Mouse (Mus musculus) right cerebral cortex, postnatal 36 days (tissue): Measurements from ENCODE around the gene Wwox.

Source experiments
- DNase-seq, 2 experiments: peaks; one replicate each; pipeline ENCODE4 v3.0.0; 2022; ENCODE audit warnings: low spot score in 2 of 2, mixed read lengths in 1 of 2

Gene Wwox

GRCm38 (mm10) chr8:114599555-114599954, 160.1 kb downstream of the Wwox start:
- no peak for DNase-seq

GRCm38 (mm10) chr8:114600196-114600595, 160.7 kb downstream of the Wwox start:
- no peak for DNase-seq

GRCm38 (mm10) chr8:114603046-114603445, 163.6 kb downstream of the Wwox start:
- DNase-seq = no peak

- no peak for DNase-seq
Measured at GRCm38 (mm10) chr8:114603561-114603960, 164.1 kb downstream of the Wwox start.

- no peak for DNase-seq
Measured at GRCm38 (mm10) chr8:114604315-114604714, 164.9 kb downstream of the Wwox start.

- DNase-seq = no peak
Measured at GRCm38 (mm10) chr8:114605651-114606050, 166.2 kb downstream of the Wwox start.

GRCm38 (mm10) chr8:114609330-114609729, 169.9 kb downstream of the Wwox start:
- DNase-seq = no peak

- DNase-seq = no peak
Measured at GRCm38 (mm10) chr8:114611075-114611474, 171.6 kb downstream of the Wwox start.

- no peak for DNase-seq
Measured at GRCm38 (mm10) chr8:114612091-114612490, 172.6 kb downstream of the Wwox start.

GRCm38 (mm10) chr8:114615413-114615812, 176.0 kb downstream of the Wwox start:
- DNase-seq = no peak

GRCm38 (mm10) chr8:114615908-114616307, 176.5 kb downstream of the Wwox start:
- no peak for DNase-seq

GRCm38 (mm10) chr8:114618908-114619508, 179.6 kb downstream of the Wwox start:
- no peak for DNase-seq

- no peak for DNase-seq
Measured at GRCm38 (mm10) chr8:114625402-114625801, 185.9 kb downstream of the Wwox start.

- DNase-seq = no peak
Measured at GRCm38 (mm10) chr8:114626897-114627296, 187.4 kb downstream of the Wwox start.

- no peak for DNase-seq
Measured at GRCm38 (mm10) chr8:114629719-114630118, 190.3 kb downstream of the Wwox start.

GRCm38 (mm10) chr8:114631087-114631486, 191.6 kb downstream of the Wwox start:
- DNase-seq = no peak

GRCm38 (mm10) chr8:114634151-114634550, 194.7 kb downstream of the Wwox start:
- DNase-seq = no peak

GRCm38 (mm10) chr8:114634669-114635410, 195.4 kb downstream of the Wwox start:
- DNase-seq = no peak

- DNase-seq = no peak
Measured at GRCm38 (mm10) chr8:114636376-114636775, 196.9 kb downstream of the Wwox start.

GRCm38 (mm10) chr8:114641809-114642208, 202.4 kb downstream of the Wwox start:
- no peak for DNase-seq

GRCm38 (mm10) chr8:114650789-114651188, 211.3 kb downstream of the Wwox start:
- no peak for DNase-seq

GRCm38 (mm10) chr8:114657789-114658188, 218.3 kb downstream of the Wwox start:
- DNase-seq = no peak

- no peak for DNase-seq
Measured at GRCm38 (mm10) chr8:114658475-114658874, 219.0 kb downstream of the Wwox start.
